9 mouse cellular contexts compared by ENCODE assay signal in genomic region chr8:45871587-45871986, GRCm38 (mm10). TPM values are rescaled to one million over a fixed set of nuclear protein-coding genes. Genes with fewer than 3 reads are reported as not detected.
A peak's percentile ranks its signal among the peaks of the same experiment; 100 is the strongest.
DNase-seq lines count a peak whose midpoint lies in the region; ATAC-seq and TF ChIP-seq lines count a peak whose summit lies in the region.
"Not testable (repeated sequence)": the region's sequence is repeated elsewhere in the genome, so short reads cannot be mapped to it uniquely, and the experiment has no call there.
"Had no signal": no experiment of that assay in that cellular context is flagged by ENCODE, and none has a peak within 500 bp of the region (broad histone marks: within the 10 kb centered on the region; RNA-seq: fewer than 3 reads in every experiment).

No protein-coding gene starts in this region.

- peaks cover 13% of the 10 kb centered on the region; the same call in 1 of the 2 replicates for H3K4me1 ChIP-seq in heart, embryonic 12.5 days (replicated peaks)
- not testable (repeated sequence) for H3K4me1 ChIP-seq in heart, postnatal 0 days (ENCODE audit: control insufficient read depth, insufficient read depth)
- peaks cover 24% of the 10 kb centered on the region for H3K4me1 ChIP-seq in kidney, embryonic 15.5 days
- peaks cover 23% of the 10 kb centered on the region for H3K4me1 ChIP-seq in limb, embryonic 15.5 days
- H3K4me1 ChIP-seq in stomach, embryonic 16.5 days (ENCODE audit: control insufficient read depth, insufficient read depth, low read length), result peaks cover 20% of the 10 kb centered on the region

- not testable (repeated sequence) for H3K9ac ChIP-seq in heart, embryonic 12.5 days; heart, postnatal 0 days (replicated peaks; ENCODE audit: low read depth, low read length); kidney, embryonic 15.5 days; limb, embryonic 15.5 days; stomach, embryonic 16.5 days (ENCODE audit: low read length)

- not testable (repeated sequence) for H3K4me3 ChIP-seq in heart, embryonic 12.5 days; heart, postnatal 0 days (ENCODE audit: low read depth, low read length); kidney, embryonic 15.5 days (replicated peaks); limb, embryonic 15.5 days; stomach, embryonic 16.5 days (replicated peaks; ENCODE audit: low read length)

- H3K27ac ChIP-seq in heart, embryonic 12.5 days (ENCODE audit: poor library complexity, severe bottlenecking), result peak overlapping the region; percentile 79
- peak overlapping the region; percentile 44; the same call in 1 of the 2 replicates for H3K27ac ChIP-seq in heart, postnatal 0 days (ENCODE audit: low read depth)
- peak overlapping the region; percentile 75 for H3K27ac ChIP-seq in kidney, embryonic 15.5 days
- H3K27ac ChIP-seq in limb, embryonic 15.5 days, result peak overlapping the region; percentile 48; the same call in 1 of the 2 replicates
- peak overlapping the region; percentile 66; the same call in 1 of the 2 replicates for H3K27ac ChIP-seq in stomach, embryonic 16.5 days (ENCODE audit: low read length)

- DNase-seq in R1 (ENCODE audit: low read depth, low spot score), result peak; percentile 27
- peak; percentile 33 to 62 for DNase-seq in heart, adult 18-20 months
- DNase-seq in heart, postnatal 0 days (ENCODE audit: low spot score), result not testable (repeated sequence)

- ATAC-seq in heart, embryonic 12.5 days (ENCODE audit: insufficient number of reproducible peaks, low FRiP score); heart, postnatal 0 days (ENCODE audit: insufficient read depth, low read depth); kidney, embryonic 15.5 days (replicated peaks; ENCODE audit: low FRiP score); limb, embryonic 15.5 days (ENCODE audit: insufficient number of reproducible peaks, low FRiP score, low TSS enrichment, low read depth); stomach, embryonic 16.5 days (ENCODE audit: insufficient read depth, low FRiP score): not testable (repeated sequence)

- H3K36me3 ChIP-seq in heart, embryonic 12.5 days; heart, postnatal 0 days (replicated peaks; ENCODE audit: control insufficient read depth, insufficient read depth, low read length); kidney, embryonic 15.5 days; limb, embryonic 15.5 days; stomach, embryonic 16.5 days (ENCODE audit: control insufficient read depth, insufficient read depth, low read length): not testable (repeated sequence)

- not testable (repeated sequence) for TF ChIP-seq EP300 in heart, postnatal 0 days (IDR thresholded peaks at IDR 0.05; ENCODE audit: low read depth)

- not testable (repeated sequence) for H3K9me3 ChIP-seq in heart, embryonic 12.5 days (replicated peaks); heart, postnatal 0 days (replicated peaks; ENCODE audit: control insufficient read depth, low read length); kidney, embryonic 15.5 days (replicated peaks); limb, embryonic 15.5 days; stomach, embryonic 16.5 days (replicated peaks; ENCODE audit: control insufficient read depth, low read length)

- H3K4me2 ChIP-seq in heart, embryonic 12.5 days; heart, postnatal 0 days (ENCODE audit: low read depth, low read length); limb, embryonic 15.5 days: not testable (repeated sequence)
- 0 out of 2 replicates have a peak overlapping the region, but pooled peaks have one; percentile 12 for H3K4me2 ChIP-seq in kidney, embryonic 15.5 days
- peak overlapping the region; percentile 29; the same call in 1 of the 2 replicates for H3K4me2 ChIP-seq in stomach, embryonic 16.5 days (ENCODE audit: low read depth, low read length)

- not testable (repeated sequence) for H3K27me3 ChIP-seq in heart, embryonic 12.5 days (replicated peaks); heart, postnatal 0 days (ENCODE audit: control insufficient read depth, insufficient read depth, low read length); kidney, embryonic 15.5 days; limb, embryonic 15.5 days; stomach, embryonic 16.5 days (ENCODE audit: control insufficient read depth, insufficient read depth, low read length)

- TF ChIP-seq CTCF in heart, postnatal 0 days (IDR thresholded peaks at IDR 0.05; ENCODE audit: low read depth), result not testable (repeated sequence)

- WGBS in heart, embryonic 12.5 days, result 65% methylated on average over 11 of the region's 11 CpGs
- 61% methylated on average over 11 of the region's 11 CpGs for WGBS in heart, postnatal 0 days
- WGBS in kidney, embryonic 15.5 days, result 66% methylated on average over 11 of the region's 11 CpGs
- 72% methylated on average over 11 of the region's 11 CpGs for WGBS in limb, embryonic 15.5 days
- WGBS in stomach, embryonic 16.5 days, result 50% methylated on average over 10 of the region's 11 CpGs

RNA-seq across cellular contexts. Expression of gene Pdlim3, which starts 13.7 kb away (rescaled TPM):
- 10 to 100 TPM; 21.9 to 30.0 TPM for total RNA-seq in heart, adult 18-20 months (2021)
- polyA plus RNA-seq in heart, embryonic 12.5 days (2016; fragmentation: Nextera tagmentation; extraction: Ambion mirVana), result 336 and 344 TPM in 2 replicates
- 128 and 168 TPM in 2 replicates for total RNA-seq in heart, postnatal 0 days (2014; rRNA removed; ENCODE audit: low replicate concordance)
- polyA plus RNA-seq in heart, postnatal 0 days (2015; fragmentation: Nextera tagmentation; extraction: Ambion mirVana), result 125 and 127 TPM in 2 replicates
- polyA plus RNA-seq in kidney, embryonic 15.5 days (2015; fragmentation: Nextera tagmentation; extraction: Ambion mirVana), result 13.2 and 23.7 TPM in 2 replicates
- 83.4 and 124 TPM in 2 replicates for polyA plus RNA-seq in limb, embryonic 15.5 days (2015; fragmentation: Nextera tagmentation; extraction: Ambion mirVana)
- polyA plus RNA-seq in stomach, embryonic 16.5 days (2015; fragmentation: Nextera tagmentation; extraction: Ambion mirVana), result 222 and 236 TPM in 2 replicates
- total RNA-seq: monocyte, adult 5-6 weeks had no signal
- polyA plus RNA-seq: erythroblast, embryonic 14.5 days had no signal
